Mouse (Mus musculus): ENCODE data around the gene Pth1r.

- TF ChIP-seq CTCF (IDR thresholded peaks at IDR 0.05; ENCODE audit: low read depth) (no peak), EP300 (optimal IDR thresholded peaks at IDR 0.05) (no peak)
Observed at GRCm38 (mm10) chr9:110711532-110711931, 35.4 kb downstream of the Pth1r start.

Data from stomach, postnatal 0 days (tissue).